Mouse (Mus musculus): ENCODE measurements at regions not wholly inside any gene's neighbourhood (a gene's known extent, or its start where the extent isn't known, plus 50 kb on each side); places are given as distances from the start of the nearest gene placed in this dataset.

DNA sequence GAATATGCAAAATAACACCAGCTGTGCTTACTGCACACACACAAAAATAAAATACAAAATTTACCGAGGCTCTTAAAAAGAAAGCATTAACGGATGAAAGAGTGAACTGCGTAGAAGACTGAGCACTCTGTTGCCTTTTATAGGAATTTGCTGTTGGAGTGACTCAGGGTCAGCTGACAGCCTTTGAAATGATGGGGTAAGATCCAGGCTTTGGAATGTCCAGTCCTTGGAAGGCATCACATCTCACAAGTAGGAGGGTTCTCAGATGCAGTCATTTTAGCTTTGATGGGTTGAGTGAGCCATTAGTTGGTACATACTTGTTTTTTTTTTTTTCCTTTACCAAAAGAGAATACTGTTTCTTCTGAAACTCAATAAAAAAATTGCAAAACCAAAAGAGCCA, 387.4 kb downstream of the Gm21750 start:
- TF ChIP-seq CTCF (IDR thresholded peaks at IDR 0.05; ENCODE audit: low read depth, low read length), result no peak
- no peak for TF ChIP-seq POLR2A (IDR thresholded peaks at IDR 0.05; ENCODE audit: extremely low read depth, insufficient read depth, low read length)
